Mouse (Mus musculus): ENCODE measurements around the gene Glt1d1. TPM values are rescaled to one million over a fixed set of nuclear protein-coding genes. Genes with fewer than 3 reads are reported as not detected.

The Glt1d1 gene
- 0.59 and 0.79 TPM in 2 replicates for polyA plus RNA-seq (2015; fragmentation: Nextera tagmentation; extraction: Ambion mirVana)

DNA sequence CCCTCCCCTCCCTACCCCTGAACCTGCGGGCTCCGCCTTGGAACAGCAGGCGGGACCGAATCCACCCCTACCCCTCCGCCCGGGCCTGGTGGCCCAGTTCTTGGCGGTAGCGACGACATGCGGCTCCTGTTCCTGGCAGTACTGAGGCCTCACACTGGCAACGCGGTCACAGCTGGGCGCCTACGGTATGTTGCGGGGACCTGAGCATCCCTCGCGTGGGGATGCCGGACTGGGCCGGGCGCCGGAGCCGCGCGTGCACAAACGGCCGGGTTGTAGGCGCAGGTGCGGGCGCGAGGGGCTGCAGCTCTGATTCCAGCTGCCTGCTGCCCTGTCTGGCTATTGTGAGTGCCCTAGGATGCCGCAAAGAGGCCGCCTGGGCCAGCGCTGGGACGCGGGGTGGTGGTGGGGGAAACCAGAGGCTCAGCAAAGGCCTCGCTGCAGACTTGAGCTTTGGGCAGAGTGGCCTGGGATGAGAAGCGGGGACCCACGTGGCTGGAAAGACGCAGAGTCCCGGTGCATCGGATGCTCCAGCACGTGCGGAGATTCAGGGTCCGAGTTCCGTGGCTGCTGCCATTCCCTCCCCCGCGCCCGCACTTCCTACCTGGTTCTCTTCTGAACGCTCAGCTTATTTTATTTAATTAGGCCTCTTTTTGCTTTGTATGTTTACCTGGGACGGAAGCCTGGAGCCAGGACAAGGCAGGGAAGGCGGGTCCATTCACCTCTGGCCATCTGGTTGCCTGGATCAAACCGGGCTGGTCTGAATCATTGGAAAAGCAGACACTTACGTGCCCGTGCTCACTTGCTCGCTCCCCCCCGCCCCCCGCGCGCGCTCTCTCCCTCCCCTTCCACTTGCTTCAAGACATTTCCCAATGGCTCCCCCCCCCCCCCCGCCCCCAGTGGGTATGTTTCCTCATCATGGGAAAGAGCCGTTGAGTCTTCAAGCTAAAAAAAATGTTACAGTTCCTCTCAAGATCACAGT is at the start of gene Glt1d1, which contains the start of gene Slc15a4:
Glt1d1 (plus strand) TSS at position 96 of the 979 bp plus-strand sequence.
Slc15a4 (minus strand) TSS at position 731 of the 979 bp plus-strand sequence.
- no peaks in the 10 kb centered on the region for H3K36me3 ChIP-seq
- peak within 1 kb of the TSS; percentile 56 for H3K4me3 ChIP-seq
- H3K4me2 ChIP-seq (replicated peaks), result peak within 1 kb of the TSS; percentile 96
- H3K27me3 ChIP-seq, result peaks cover 29% of the 10 kb centered on the region
- no peak within 1 kb of the TSS for H3K27ac ChIP-seq
- peaks cover 10% of the 10 kb centered on the region; the same call in 1 of the 2 replicates for H3K4me1 ChIP-seq
- peak; percentile 66; the same call in 1 of the 2 replicates for ATAC-seq (ENCODE audit: low FRiP score, low read depth)
- under 1% methylated on average over 61 of the region's 62 CpGs for WGBS
- H3K9me3 ChIP-seq, result no peaks in the 10 kb centered on the region
- peak within 1 kb of the TSS; percentile 70 for H3K9ac ChIP-seq

DNA sequence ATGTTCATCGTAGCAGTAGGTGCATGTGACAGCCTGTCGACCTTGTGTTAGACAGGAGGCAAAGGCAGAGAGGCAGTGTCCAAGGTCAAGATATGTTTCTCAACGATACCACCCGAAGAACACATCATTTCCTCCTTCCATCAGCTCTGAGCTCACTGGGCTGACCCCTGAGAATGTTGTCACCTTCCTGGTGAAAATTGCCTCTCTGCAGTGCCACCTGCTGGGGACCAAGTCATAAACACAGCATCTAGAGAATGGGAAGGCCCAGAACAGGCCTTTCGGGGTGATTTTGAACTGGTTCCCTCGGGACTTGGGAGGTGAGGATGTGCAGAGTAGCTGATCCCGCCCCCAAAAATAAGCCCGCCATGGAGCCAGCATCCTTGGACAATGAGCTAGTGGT is 48.4 kb upstream of the Glt1d1 start:
- Histone ChIP-seq H3K27ac (no peak overlapping the region), H3K27me3 (peaks cover 1% of the 10 kb centered on the region), H3K36me3 (peaks cover 2% of the 10 kb centered on the region; the same call in 1 of the 2 replicates), H3K9me3 (no peaks in the 10 kb centered on the region), H3K9ac (no peak overlapping the region), H3K4me1 (no peaks in the 10 kb centered on the region), H3K4me3 (no peak overlapping the region), H3K4me2 (replicated peaks) (no peak overlapping the region)
- 83% methylated on average over 8 of the region's 8 CpGs for WGBS
- ATAC-seq (ENCODE audit: low FRiP score, low read depth), result no peak

DNA sequence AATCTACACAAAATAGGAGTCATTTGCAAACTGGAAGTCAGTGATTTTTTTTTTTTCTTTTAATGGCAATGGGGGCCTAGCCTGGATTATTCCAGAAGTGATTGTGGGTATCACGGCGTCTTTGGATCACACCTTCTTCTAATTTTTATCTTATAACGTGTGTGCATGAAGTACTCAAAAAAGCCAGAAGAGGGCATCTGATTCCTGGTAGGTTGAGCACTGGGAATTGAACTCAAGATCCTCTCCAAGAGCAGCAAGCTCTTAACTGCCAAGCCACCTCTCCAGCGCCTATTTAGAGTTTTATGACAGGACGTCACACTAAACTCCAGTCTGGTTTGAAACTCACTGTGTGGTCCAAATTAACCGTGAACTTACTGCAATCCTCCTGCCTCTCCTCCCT is 44.2 kb upstream of the Glt1d1 start:
- Histone ChIP-seq H3K36me3 (peaks cover 28% of the 10 kb centered on the region), H3K4me1 (no peaks in the 10 kb centered on the region), H3K9ac (no peak overlapping the region), H3K27me3 (no peaks in the 10 kb centered on the region), H3K4me3 (no peak overlapping the region), H3K27ac (no peak overlapping the region), H3K9me3 (no peaks in the 10 kb centered on the region), H3K4me2 (replicated peaks) (no peak overlapping the region)
- no peak for ATAC-seq (ENCODE audit: low FRiP score, low read depth)
- 43% methylated on average over 6 of the region's 6 CpGs for WGBS

DNA sequence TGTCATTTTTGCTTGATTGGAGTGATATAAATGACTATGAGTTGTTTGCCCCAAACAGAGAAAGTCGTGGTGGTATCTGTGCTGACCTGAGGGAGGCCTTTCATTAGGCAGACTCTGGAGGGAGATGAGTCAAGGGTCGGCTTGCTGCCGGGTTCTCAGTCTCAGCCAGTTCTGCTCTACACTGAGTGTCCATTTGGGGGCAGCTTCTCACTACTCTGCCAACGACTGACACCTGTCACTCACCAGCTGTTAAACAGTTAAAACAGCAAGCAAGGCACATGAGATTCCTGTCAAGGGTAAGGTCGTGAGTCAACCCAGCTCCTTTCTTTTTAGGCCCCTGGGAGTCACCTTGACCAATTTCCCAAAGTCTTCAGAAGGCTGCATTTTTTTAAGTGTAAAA is 39.7 kb upstream of the Glt1d1 start:
- no peak overlapping the region for H3K4me2 ChIP-seq (replicated peaks)
- no peak overlapping the region for H3K9ac ChIP-seq
- 63% methylated on average over 5 of the region's 5 CpGs for WGBS
- H3K4me3 ChIP-seq, result no peak overlapping the region
- H3K27ac ChIP-seq, result no peak overlapping the region
- no peaks in the 10 kb centered on the region for H3K9me3 ChIP-seq
- H3K36me3 ChIP-seq, result peaks cover 72% of the 10 kb centered on the region
- no peaks in the 10 kb centered on the region for H3K27me3 ChIP-seq
- no peaks in the 10 kb centered on the region for H3K4me1 ChIP-seq
- no peak for ATAC-seq (ENCODE audit: low FRiP score, low read depth)

DNA sequence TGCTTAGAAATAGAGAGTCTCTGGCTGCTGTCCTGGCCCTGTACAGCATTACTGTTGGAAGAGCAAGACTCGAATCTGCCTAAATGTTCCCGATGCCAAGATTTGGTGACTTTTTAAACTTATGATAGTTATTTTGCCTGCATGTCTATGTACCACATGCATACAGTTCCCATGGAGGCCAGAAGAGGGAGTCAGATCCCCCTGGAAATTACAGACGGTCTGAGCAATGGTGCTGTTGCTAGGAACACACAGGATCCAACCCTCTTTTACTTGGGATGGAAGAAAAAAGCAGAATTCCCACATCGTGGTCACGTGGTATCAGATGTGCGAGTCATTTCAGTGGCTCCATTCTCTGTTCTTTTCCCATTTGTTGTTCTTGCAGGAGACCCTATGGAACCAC is 39.2 kb upstream of the Glt1d1 start:
- no peak overlapping the region for H3K4me3 ChIP-seq
- no peaks in the 10 kb centered on the region for H3K4me1 ChIP-seq
- ATAC-seq (ENCODE audit: low FRiP score, low read depth), result no peak
- no peak overlapping the region for H3K4me2 ChIP-seq (replicated peaks)
- H3K9me3 ChIP-seq, result no peaks in the 10 kb centered on the region
- 82% methylated on average over 6 of the region's 6 CpGs for WGBS
- H3K36me3 ChIP-seq, result peaks cover 76% of the 10 kb centered on the region
- no peaks in the 10 kb centered on the region for H3K27me3 ChIP-seq
- H3K9ac ChIP-seq, result no peak overlapping the region
- no peak overlapping the region for H3K27ac ChIP-seq

DNA sequence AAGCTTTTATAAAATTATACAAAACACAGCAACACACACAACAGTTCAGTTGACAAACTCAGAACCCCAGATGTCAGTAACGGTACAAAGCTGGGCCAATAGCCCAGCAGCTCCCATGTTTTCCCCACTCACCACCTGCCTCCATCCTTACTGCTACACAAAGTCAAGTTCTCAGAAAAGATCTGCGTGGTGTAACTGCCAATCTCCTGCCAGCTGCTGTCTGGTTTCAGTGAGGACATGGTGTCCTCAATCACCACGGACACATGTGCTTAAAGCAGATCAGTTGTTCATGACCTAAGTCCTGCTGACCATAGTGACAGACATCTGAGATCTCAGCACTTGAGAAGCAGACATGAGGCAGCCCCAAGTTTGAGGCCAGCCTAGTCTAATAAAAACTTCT is 36.4 kb upstream of the Glt1d1 start:
- H3K4me3 ChIP-seq, result no peak overlapping the region
- H3K4me2 ChIP-seq (replicated peaks), result no peak overlapping the region
- no peaks in the 10 kb centered on the region for H3K27me3 ChIP-seq
- no peaks in the 10 kb centered on the region for H3K9me3 ChIP-seq
- no peak for ATAC-seq (ENCODE audit: low FRiP score, low read depth)
- no peak overlapping the region for H3K9ac ChIP-seq
- no peaks in the 10 kb centered on the region for H3K4me1 ChIP-seq
- H3K36me3 ChIP-seq, result peaks cover 95% of the 10 kb centered on the region
- WGBS, result 89% methylated on average over 3 of the region's 3 CpGs
- H3K27ac ChIP-seq, result no peak overlapping the region

DNA sequence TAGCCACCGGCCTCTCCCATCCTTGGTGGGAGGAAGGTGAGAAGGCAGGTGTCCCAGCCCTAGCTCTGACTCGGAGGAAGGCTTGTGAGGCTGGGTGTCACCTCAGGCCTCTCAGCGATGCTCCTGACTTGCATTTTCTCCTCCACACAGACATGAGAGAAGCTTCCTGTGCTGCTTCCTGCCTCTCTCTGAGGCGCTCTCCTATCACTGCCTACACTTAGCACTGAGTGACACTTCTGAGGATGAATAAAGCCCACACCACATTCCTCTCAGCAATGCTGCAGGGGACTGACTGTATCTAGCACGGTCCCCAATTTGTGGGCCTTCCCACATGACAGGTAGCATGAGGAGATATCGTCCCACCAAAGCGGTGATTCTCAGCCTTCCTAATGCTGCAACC is 35.2 kb upstream of the Glt1d1 start:
- no peak overlapping the region for H3K27ac ChIP-seq
- H3K36me3 ChIP-seq, result peaks cover 99% of the 10 kb centered on the region
- H3K9ac ChIP-seq, result no peak overlapping the region
- 90% methylated on average over 7 of the region's 7 CpGs for WGBS
- H3K4me1 ChIP-seq, result no peaks in the 10 kb centered on the region
- H3K9me3 ChIP-seq, result no peaks in the 10 kb centered on the region
- no peak overlapping the region for H3K4me3 ChIP-seq
- ATAC-seq (ENCODE audit: low FRiP score, low read depth), result no peak
- no peak overlapping the region for H3K4me2 ChIP-seq (replicated peaks)
- H3K27me3 ChIP-seq, result no peaks in the 10 kb centered on the region

DNA sequence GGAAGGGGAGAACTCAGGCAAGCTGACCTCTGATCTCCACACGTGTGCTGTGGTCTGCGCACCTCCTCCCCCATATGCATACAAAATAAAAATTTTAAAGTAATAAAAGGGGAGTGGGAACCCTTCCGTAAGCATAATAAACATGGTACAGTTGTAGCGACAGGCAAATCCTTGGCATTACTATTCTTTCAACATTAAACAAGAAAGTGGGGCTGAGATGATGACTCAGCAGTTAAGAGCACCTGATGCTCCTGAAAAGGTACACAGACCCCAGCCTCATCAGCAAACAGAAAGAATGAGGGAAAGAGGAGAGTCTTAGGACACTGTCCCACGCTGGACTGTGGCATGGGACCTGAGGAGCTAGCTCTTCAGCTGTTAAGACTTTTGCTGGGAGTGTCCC is 29.1 kb upstream of the Glt1d1 start:
- WGBS, result 95% methylated on average over 5 of the region's 5 CpGs
- Histone ChIP-seq H3K4me1 (no peaks in the 10 kb centered on the region), H3K4me3 (no peak overlapping the region), H3K36me3 (peaks cover 98% of the 10 kb centered on the region), H3K27ac (no peak overlapping the region), H3K27me3 (no peaks in the 10 kb centered on the region), H3K9me3 (no peaks in the 10 kb centered on the region), H3K9ac (no peak overlapping the region), H3K4me2 (replicated peaks) (no peak overlapping the region)
- ATAC-seq (ENCODE audit: low FRiP score, low read depth), result no peak

DNA sequence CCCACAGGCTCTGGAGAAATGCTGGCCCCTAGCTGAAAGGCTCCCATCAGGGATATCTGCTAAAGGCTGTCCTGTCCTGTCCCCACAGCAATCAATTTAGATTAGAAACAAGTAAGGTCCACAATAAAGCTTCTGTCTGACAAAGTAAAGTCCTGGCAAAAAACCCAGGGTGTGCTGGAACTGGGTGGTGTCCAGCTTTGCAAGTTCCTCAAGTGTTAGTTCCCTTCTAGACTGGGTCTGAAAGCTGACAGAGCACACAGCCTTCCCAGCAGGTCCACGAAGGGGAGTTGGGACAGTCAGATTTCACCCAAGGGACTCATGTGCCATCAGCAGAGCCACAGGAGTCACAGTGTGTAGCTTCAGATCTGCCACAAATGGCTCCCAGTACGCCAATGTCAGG is 24.6 kb upstream of the Glt1d1 start:
- H3K27me3 ChIP-seq, result no peaks in the 10 kb centered on the region
- no peak for ATAC-seq (ENCODE audit: low FRiP score, low read depth)
- peaks cover 62% of the 10 kb centered on the region for H3K36me3 ChIP-seq
- H3K9ac ChIP-seq, result no peak overlapping the region
- 0 out of 2 replicates have a peak, but pooled peaks cover 6% of the 10 kb centered on the region for H3K4me1 ChIP-seq
- no peak overlapping the region for H3K4me2 ChIP-seq (replicated peaks)
- 88% methylated on average over 2 of the region's 2 CpGs for WGBS
- no peak overlapping the region for H3K27ac ChIP-seq
- H3K9me3 ChIP-seq, result no peaks in the 10 kb centered on the region
- H3K4me3 ChIP-seq, result no peak overlapping the region

DNA sequence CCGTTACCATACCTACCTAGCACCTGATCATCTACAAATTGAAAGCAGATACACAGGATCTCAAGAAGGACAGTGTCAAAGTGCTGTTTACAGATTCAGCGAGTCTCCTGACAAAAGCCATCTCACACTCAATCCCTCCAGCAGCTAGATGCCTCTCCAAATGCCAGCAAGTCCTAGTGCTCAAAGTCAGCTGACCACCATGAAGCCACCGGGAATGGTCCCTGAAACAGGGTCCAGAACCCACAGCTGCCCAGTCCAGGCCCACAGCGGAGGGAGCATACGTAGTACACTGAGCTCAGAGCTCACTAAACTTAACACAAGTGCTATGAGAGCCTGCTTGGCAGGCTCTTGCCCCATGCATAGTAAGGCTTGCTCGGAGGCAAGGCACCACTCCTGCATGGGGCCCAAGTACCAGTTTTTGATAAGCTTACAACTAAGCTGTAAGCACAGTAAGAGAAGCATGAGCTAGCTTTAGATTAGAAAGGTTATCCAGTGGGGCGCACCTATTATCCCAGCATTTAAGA is 22.8 kb upstream of the Glt1d1 start:
- ATAC-seq (ENCODE audit: low FRiP score, low read depth), result no peak
- no peak overlapping the region for H3K4me3 ChIP-seq

DNA sequence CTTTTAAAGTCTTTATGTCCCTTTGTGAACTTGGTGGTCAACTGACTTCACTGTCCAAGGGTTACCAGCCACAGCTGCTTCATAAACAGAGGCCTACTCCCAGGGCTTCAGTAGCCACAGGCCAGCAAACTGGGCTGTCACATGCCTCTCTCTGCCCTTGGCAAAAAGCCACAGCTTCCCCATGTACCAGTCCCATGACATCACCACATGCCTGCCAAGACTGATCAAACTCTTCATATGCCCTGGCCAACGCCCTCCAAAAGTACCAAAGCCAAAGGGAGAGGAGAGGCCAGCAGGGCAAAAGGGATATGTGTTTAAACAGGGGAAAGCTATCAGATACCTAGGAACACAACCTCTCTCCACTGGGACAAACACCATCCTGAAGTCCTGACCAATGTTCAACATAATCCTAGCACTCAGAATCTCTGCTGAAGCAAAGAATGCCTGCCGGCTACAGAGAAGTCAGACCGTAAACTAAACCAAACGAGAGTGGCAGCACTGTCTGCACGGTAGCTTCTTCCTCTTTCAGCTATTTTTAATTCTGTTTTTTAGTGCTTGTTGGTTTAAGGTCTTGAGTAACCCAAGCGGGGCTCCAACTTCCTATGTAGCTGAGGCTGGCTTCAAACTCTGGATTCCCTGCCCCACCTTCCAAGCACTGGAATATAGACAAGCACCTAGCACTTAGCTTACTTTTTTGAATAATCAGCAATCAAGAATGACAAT is 21.1 kb upstream of the Glt1d1 start:
- Histone ChIP-seq H3K36me3 (peaks cover 28% of the 10 kb centered on the region), H3K4me2 (replicated peaks) (no peak overlapping the region), H3K27ac (no peak overlapping the region), H3K4me1 (peaks cover 23% of the 10 kb centered on the region), H3K4me3 (no peak overlapping the region), H3K27me3 (no peaks in the 10 kb centered on the region), H3K9ac (no peak overlapping the region), H3K9me3 (no peaks in the 10 kb centered on the region)
- 78% methylated on average over 6 of the region's 6 CpGs for WGBS
- ATAC-seq (ENCODE audit: low FRiP score, low read depth), result no peak

More for the DNA sequence above, 22.8 kb upstream of the Glt1d1 start:
- Histone ChIP-seq H3K27me3 (no peaks in the 10 kb centered on the region), H3K4me1 (0 out of 2 replicates have a peak, but pooled peaks cover 7% of the 10 kb centered on the region), H3K9me3 (no peaks in the 10 kb centered on the region), H3K27ac (no peak overlapping the region), H3K4me2 (replicated peaks) (no peak overlapping the region), H3K9ac (no peak overlapping the region), H3K36me3 (peaks cover 44% of the 10 kb centered on the region)
- WGBS, result 82% methylated on average over 7 of the region's 7 CpGs

DNA sequence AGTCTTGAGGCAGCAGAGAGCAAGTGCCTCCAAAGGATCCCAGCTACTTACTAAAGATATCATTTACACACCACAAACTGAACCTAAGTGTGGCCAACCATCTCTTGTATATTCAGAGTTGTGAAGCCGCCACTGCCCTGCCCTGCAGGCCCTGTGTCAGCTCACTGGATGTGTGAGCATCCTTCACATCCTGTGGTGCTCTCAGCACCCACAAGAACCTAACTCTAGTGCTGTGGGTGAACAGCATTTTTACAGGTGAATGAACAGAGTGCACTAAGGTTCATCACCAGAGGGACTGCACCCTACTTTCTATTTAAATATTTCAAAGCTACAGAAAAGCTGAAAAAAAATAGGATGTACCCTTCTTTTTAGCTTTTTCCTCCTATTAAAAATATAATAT is 20.2 kb upstream of the Glt1d1 start:
- Histone ChIP-seq H3K27ac (no peak overlapping the region), H3K4me1 (peaks cover 27% of the 10 kb centered on the region), H3K4me2 (replicated peaks) (no peak overlapping the region), H3K9me3 (no peaks in the 10 kb centered on the region), H3K36me3 (peaks cover 20% of the 10 kb centered on the region), H3K9ac (no peak overlapping the region), H3K27me3 (no peaks in the 10 kb centered on the region), H3K4me3 (no peak overlapping the region)
- ATAC-seq (ENCODE audit: low FRiP score, low read depth), result no peak
- WGBS, result 91% methylated on average over 1 of the region's 1 CpGs
